Mouse (Mus musculus) G1E (cell line): Measurements from ENCODE around the gene Uncx.
A peak's percentile ranks its signal among the peaks of the same experiment; 100 is the strongest.

Experiments
- CTCF ChIP-seq: IDR thresholded peaks from 2 replicates; pipeline ENCODE4 v1.5.1; 2012; ENCODE audit warnings: low read depth, low read length, inconsistent platforms, mixed read lengths
- GATA1 ChIP-seq: IDR thresholded peaks from 2 replicates; pipeline ENCODE4 v1.6.1; 2012; ENCODE audit warnings: borderline replicate concordance, low read length, inconsistent platforms, mixed read lengths
- TAL1 ChIP-seq: conservative IDR thresholded peaks from 2 replicates; pipeline ENCODE4 v1.6.1; 2012; ENCODE audit warnings: low read depth, low read length, inconsistent platforms, mixed read lengths

DNA sequence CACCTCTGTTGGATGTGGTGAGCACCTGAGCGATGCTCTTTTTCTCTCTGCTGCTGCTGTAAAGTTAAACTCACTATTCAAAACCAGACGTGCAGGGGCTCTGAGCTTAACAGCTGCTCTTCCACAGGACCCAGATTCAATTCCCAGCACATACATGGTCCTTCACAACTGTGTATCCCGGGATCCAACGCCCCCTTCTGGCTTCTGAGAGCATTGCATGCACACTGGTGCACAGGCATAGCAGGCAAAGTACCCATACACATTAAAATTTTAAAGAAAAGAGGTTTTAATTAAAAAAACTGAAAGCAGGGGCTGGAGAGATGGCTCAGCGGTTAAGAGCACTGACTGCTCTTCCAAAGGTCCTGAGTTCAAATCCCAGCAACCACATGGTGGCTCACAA is 46.4 kb upstream of the Uncx start:
- 0 out of 2 replicates have a peak, but pooled peaks have one; percentile 23 for TF ChIP-seq CTCF
- no peak for TF ChIP-seq GATA1
- no peak for TF ChIP-seq TAL1
